Mouse (Mus musculus) liver, embryonic 14.5 days (tissue): ENCODE results near the gene Cntn2. TPM values are rescaled to one million over a fixed set of nuclear protein-coding genes. Genes with fewer than 3 reads are reported as not detected.

Experiments used
- ATAC-seq: fragments of 200-750 bp; cut with Nextera tagmentation; 2 replicates; pipeline ENCODE4 v1.8.0; 2017; ENCODE audit warnings: moderate number of reproducible peaks, mild to moderate bottlenecking, moderate library complexity; ENCODE audit not compliant: insufficient read depth
- DNase-seq, 3 experiments: peaks; one replicate each; pipeline ENCODE4 v3.0.0-alpha.2; 2012 to 2013; ENCODE audit warnings: low read depth in 3 of 3, low spot score in 3 of 3
- H3K27ac ChIP-seq: fragments of 300-500 bp; sonication (generic); 2 replicates; pipeline ENCODE4 v1.5.1; 2014; ENCODE audit warnings: moderate library complexity, mild to moderate bottlenecking, control low read depth, inconsistent platforms
- H3K27me3 ChIP-seq: fragments of 300-500 bp; sonication (generic); 2 replicates; pipeline ENCODE4 v1.6.1; 2014; ENCODE audit warnings: mild to moderate bottlenecking, low read length, moderate library complexity; ENCODE audit not compliant: control insufficient read depth, insufficient read depth
- H3K36me3 ChIP-seq: fragments of 300-500 bp; sonication (generic); replicated peaks from 2 replicates; pipeline ENCODE4 v1.6.1; 2014; ENCODE audit warnings: low read depth; ENCODE audit not compliant: control insufficient read depth, insufficient read depth
- H3K4me1 ChIP-seq, 2 experiments: fragments of 200-500 bp in 1 of 2; fragments of 300-500 bp in 1 of 2; sonication (generic) in 1 of 2; replicated peaks; 2 replicates each; pipeline ENCODE4 v1.6.1; 2012 to 2014; ENCODE audit warnings: antibody characterized with exemption in 1 of 2, inconsistent platforms in 1 of 2, low read length in 1 of 2; ENCODE audit not compliant: control insufficient read depth in 2 of 2, insufficient read depth in 2 of 2
- H3K4me2 ChIP-seq: fragments of 300-500 bp; sonication (generic); 2 replicates; pipeline ENCODE4 v1.6.1; 2014; ENCODE audit warnings: low read depth, mild to moderate bottlenecking, control low read depth, moderate library complexity
- H3K4me3 ChIP-seq, 2 experiments: fragments of 200-500 bp in 1 of 2; fragments of 300-500 bp in 1 of 2; sonication (generic) in 1 of 2; 2 replicates each; pipeline ENCODE4 v1.5.1; 2012 to 2014; ENCODE audit warnings: low read depth in 2 of 2, low read length in 2 of 2, mild to moderate bottlenecking in 2 of 2, control low read depth in 1 of 2, inconsistent platforms in 1 of 2, moderate library complexity in 1 of 2; ENCODE audit not compliant: insufficient read depth in 1 of 2
- H3K9ac ChIP-seq: fragments of 300-500 bp; sonication (generic); replicated peaks from 2 replicates; pipeline ENCODE4 v1.6.1; 2014; ENCODE audit warnings: mild to moderate bottlenecking, control low read depth, moderate library complexity
- H3K9me3 ChIP-seq: fragments of 300-500 bp; sonication (generic); 2 replicates; pipeline ENCODE4 v1.6.1; 2016; ENCODE audit warnings: low read length, mixed read lengths; ENCODE audit not compliant: control insufficient read depth
- CTCF ChIP-seq: IDR thresholded peaks from 2 replicates; pipeline ENCODE4 v1.5.1; 2016; ENCODE audit warnings: antibody characterized with exemption, low read depth, control low read depth
- EP300 ChIP-seq: IDR thresholded peaks from 2 replicates; pipeline ENCODE4 v1.6.1; 2016; ENCODE audit warnings: antibody characterized with exemption, low read depth
- WGBS: fragments of 180-500 bp; shearing (Covaris S2); extraction: QIAGEN DNeasy Blood & Tissue Kit; methylation state at CpG from one replicate; pipeline ENCODE4 v1.1.7; 2014; ENCODE audit not compliant: insufficient replicate concordance; 5-methylcytosine and 5-hydroxymethylcytosine counted together
- polyA plus RNA-seq, 2 experiments: library from polyadenylated mRNA; depleted of rRNA in 1 of 2; stranded (reverse) in 1 of 2; unstranded in 1 of 2; fragments of >200 nt; fragmentation: Nextera tagmentation in 1 of 2; extraction: Ambion mirVana in 1 of 2; gene quantifications; 2 replicates each; pipeline versions ENCODE4 v1.2.1 to v1.2.3; 2012 to 2014

The Cntn2 gene
- polyA plus RNA-seq, 2 experiments = 0.02 to 0.05 TPM

GRCm38 (mm10) chr1:132479438-132479837 is 63.6 kb downstream of the Cntn2 start:
- TF ChIP-seq EP300 = no peak
- no peak for TF ChIP-seq CTCF
- 80% methylated on average over 1 of the region's 1 CpGs for WGBS
- ATAC-seq = no peak

GRCm38 (mm10) chr1:132476928-132477691 is 65.9 kb downstream of the Cntn2 start, which contains the start of gene Rbbp5:
Gene Rbbp5 (plus strand): TSS chr1:132477365.
- peak; percentile 90 for ATAC-seq
- Histone ChIP-seq H3K27me3 (no peaks in the 10 kb centered on the region), H3K4me3 (peak within 1 kb of the TSS; percentile 92 to 98), H3K4me1 (peaks cover 8 to 18% of the 10 kb centered on the region in 2 experiments), H3K27ac (peak within 1 kb of the TSS; percentile 46), H3K9ac (peak within 1 kb of the TSS; percentile 86), H3K9me3 (no peaks in the 10 kb centered on the region), H3K4me2 (peak within 1 kb of the TSS; percentile 69), H3K36me3 (no peaks in the 10 kb centered on the region)
- DNase-seq = peak; percentile 78 to 81 (median 78)
- peak; percentile 17; the same call in 1 of the 2 replicates for TF ChIP-seq CTCF
- TF ChIP-seq EP300 = peak; percentile 66; the same call in 1 of the 2 replicates
- WGBS = under 1% methylated on average over 43 of the region's 43 CpGs

More at GRCm38 (mm10) chr1:132479438-132479837, 63.6 kb downstream of the Cntn2 start:
- Histone ChIP-seq H3K9ac (no peak overlapping the region), H3K36me3 (peaks cover under 1% of the 10 kb centered on the region; the same call in 1 of the 2 replicates), H3K4me3 (no peak overlapping the region), H3K27me3 (no peaks in the 10 kb centered on the region), H3K4me2 (peak overlapping the region; percentile 11; the same call in 1 of the 2 replicates), H3K9me3 (no peaks in the 10 kb centered on the region), H3K27ac (no peak overlapping the region), H3K4me1 (peaks cover 8 to 18% of the 10 kb centered on the region in 2 experiments)
- DNase-seq = no peak

GRCm38 (mm10) chr1:132476575-132476927 is 66.5 kb downstream of the Cntn2 start:
- Histone ChIP-seq H3K9ac (peak overlapping the region; percentile 86), H3K27ac (peak overlapping the region; percentile 16), H3K4me2 (peak overlapping the region; percentile 69), H3K27me3 (no peaks in the 10 kb centered on the region), H3K9me3 (no peaks in the 10 kb centered on the region), H3K36me3 (no peaks in the 10 kb centered on the region), H3K4me1 (peaks cover 8 to 18% of the 10 kb centered on the region in 2 experiments), H3K4me3 (peak overlapping the region; percentile 75 to 92)
- ATAC-seq (peak; percentile 56), DNase-seq (peak in 1 of 3 experiments; percentile 23)
- WGBS = 4% methylated on average over 9 of the region's 9 CpGs
- TF ChIP-seq CTCF (no peak), EP300 (no peak)

- H3K36me3 ChIP-seq = no peaks in the 10 kb centered on the region
- H3K9me3 ChIP-seq = no peaks in the 10 kb centered on the region
- DNase-seq (no peak), ATAC-seq (no peak)
- peaks cover 10 to 18% of the 10 kb centered on the region in 2 experiments for H3K4me1 ChIP-seq
- H3K9ac ChIP-seq = no peak overlapping the region
- no peaks in the 10 kb centered on the region for H3K27me3 ChIP-seq
- TF ChIP-seq EP300 = no peak
- no peak for TF ChIP-seq CTCF
- H3K4me3 ChIP-seq = no peak overlapping the region
- H3K27ac ChIP-seq = no peak overlapping the region
- WGBS = 64% methylated on average over 1 of the region's 1 CpGs
- no peak overlapping the region for H3K4me2 ChIP-seq
Measured at GRCm38 (mm10) chr1:132474496-132474895, 68.6 kb downstream of the Cntn2 start.

- no peak overlapping the region for H3K9ac ChIP-seq
- no peaks in the 10 kb centered on the region for H3K36me3 ChIP-seq
- no peak overlapping the region for H3K4me3 ChIP-seq
- no peak for DNase-seq
- H3K4me2 ChIP-seq = no peak overlapping the region
- H3K27me3 ChIP-seq = no peaks in the 10 kb centered on the region
- 47% methylated on average over 5 of the region's 5 CpGs for WGBS
- no peak overlapping the region for H3K27ac ChIP-seq
- peaks cover 4 to 6% of the 10 kb centered on the region in 2 experiments; a peak in 3 of 4 replicates for H3K4me1 ChIP-seq
- no peak for ATAC-seq
- no peaks in the 10 kb centered on the region for H3K9me3 ChIP-seq
- peak; percentile 51 for TF ChIP-seq CTCF
- TF ChIP-seq EP300 = no peak
Measured at GRCm38 (mm10) chr1:132472537-132472936, 70.5 kb downstream of the Cntn2 start.
